Mouse (Mus musculus) olfactory bulb, adult 2 months (tissue): ENCODE measurements around the gene Rab3ip. TPM values are rescaled to one million over a fixed set of nuclear protein-coding genes. Genes with fewer than 3 reads are reported as not detected.

Source experiments
- H3K27ac ChIP-seq: fragments of 200-500 bp; 2 replicates; pipeline ENCODE4 v1.5.1; 2012; ENCODE audit warnings: low read depth, low read length; ENCODE audit not compliant: insufficient read depth
- H3K4me1 ChIP-seq: fragments of 200-500 bp; 2 replicates; pipeline ENCODE4 v1.6.1; 2012; ENCODE audit warnings: low read length; ENCODE audit not compliant: control insufficient read depth, insufficient read depth
- H3K4me3 ChIP-seq: fragments of 200-500 bp; 2 replicates; pipeline ENCODE4 v1.5.1; 2012; ENCODE audit warnings: mild to moderate bottlenecking, low read depth, low read length, moderate library complexity; ENCODE audit not compliant: insufficient read depth
- CTCF ChIP-seq: fragments of 200-500 bp; IDR thresholded peaks from 2 replicates; pipeline ENCODE4 v1.5.1; 2012; ENCODE audit warnings: low read depth, mild to moderate bottlenecking, low read length, moderate library complexity; ENCODE audit not compliant: insufficient read depth
- POLR2A ChIP-seq: fragments of 200-500 bp; IDR thresholded peaks from 2 replicates; pipeline ENCODE4 v1.6.1; 2012; ENCODE audit warnings: mild to moderate bottlenecking, low read depth, low read length, moderate library complexity; ENCODE audit not compliant: insufficient read depth
- WGBS: fragments of 180-500 bp; shearing (Covaris S2); methylation state at CpG from one replicate; pipeline ENCODE4 v1.1.7; 2018; 5-methylcytosine and 5-hydroxymethylcytosine counted together
- polyA plus RNA-seq: library from polyadenylated mRNA; stranded (reverse); fragments of >200 nt; gene quantifications from 2 replicates; pipeline ENCODE4 v1.2.4, GENCODE M21; 2012; ENCODE audit warnings: low replicate concordance; ENCODE audit not compliant: missing spikeins, insufficient read depth, insufficient read length

Gene Rab3ip
- polyA plus RNA-seq, 1 experiment, result not detected

DNA sequence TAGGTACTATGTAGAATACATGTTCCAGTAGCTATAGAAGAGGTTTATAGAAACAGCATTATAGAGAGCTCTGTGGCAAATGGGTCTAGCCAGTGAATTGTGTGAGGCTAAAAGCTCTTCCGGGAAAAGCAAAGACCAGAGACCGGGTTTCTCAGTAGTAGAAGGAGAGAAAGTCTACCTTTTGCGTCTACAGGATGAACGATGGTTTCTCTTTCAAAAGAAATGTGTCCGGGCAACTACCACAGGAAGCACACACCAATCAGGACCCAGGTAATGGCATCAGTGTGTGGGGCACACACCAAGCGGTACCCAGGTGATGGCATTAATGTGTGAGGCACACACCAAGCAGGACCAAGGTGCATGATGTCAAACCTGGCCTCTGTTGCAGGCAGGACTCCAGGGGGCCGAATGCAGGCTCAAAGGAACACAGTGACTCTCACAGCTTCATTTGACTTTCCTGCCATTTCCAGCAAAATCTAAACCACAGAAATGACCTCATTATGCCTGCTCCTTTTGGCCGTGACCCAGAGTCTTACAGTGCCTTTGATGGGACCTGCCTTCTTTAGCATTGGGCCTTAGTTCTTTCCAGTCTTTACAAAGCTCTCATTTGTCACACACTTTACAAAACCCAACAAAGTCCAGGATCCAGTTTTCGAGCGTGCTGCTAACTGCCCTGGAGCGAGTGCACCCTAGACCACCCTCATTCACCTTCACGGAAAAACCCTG, 55.3 kb downstream of the Rab3ip start:
- 72% methylated on average over 12 of the region's 12 CpGs for WGBS
- H3K4me1 ChIP-seq, result no peaks in the 10 kb centered on the region
- H3K27ac ChIP-seq, result no peak overlapping the region
- TF ChIP-seq POLR2A (no peak), CTCF (no peak)
- no peak overlapping the region for H3K4me3 ChIP-seq

DNA sequence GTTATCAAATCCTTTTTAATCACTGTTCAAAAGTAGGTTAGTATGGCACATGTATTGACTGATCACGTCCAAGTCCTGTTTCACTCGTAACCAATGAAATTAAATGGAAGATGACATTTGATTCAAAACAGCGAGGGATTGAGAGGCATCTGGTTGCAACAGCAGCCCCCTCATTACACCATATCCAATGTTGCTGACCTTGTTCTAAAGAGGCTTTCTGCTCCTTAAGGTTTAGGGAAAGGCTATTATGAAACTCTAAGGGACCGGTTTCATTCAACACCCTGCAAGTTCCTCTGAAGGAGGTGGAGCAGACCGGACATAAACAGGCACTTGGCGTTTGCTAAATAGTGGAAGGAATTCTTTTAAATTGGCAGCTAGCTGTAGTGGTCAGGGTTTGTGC, 56.0 kb downstream of the Rab3ip start:
- Histone ChIP-seq H3K4me3 (no peak overlapping the region), H3K27ac (no peak overlapping the region), H3K4me1 (no peaks in the 10 kb centered on the region)
- 60% methylated on average over 6 of the region's 6 CpGs for WGBS
- TF ChIP-seq CTCF, result no peak
- TF ChIP-seq POLR2A, result no peak

DNA sequence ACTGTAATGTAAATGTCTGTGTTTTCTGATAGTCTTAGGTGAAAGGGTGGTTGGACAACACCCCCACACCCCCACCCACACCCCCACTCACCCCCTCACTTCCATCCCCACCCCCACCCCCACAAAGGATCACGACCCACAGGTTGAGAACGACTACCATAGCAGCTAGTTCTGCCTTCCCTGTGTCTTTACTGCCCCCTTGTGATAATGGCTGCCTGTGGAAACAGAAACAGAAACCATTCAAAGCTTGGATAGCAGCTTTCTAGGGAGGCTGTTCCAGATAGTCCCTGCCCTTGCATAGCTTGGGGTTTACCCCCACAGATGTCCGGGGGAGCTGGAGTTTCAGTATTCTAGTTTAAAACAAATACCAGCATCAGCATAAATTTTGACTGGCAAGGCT, 56.8 kb downstream of the Rab3ip start:
- 15% methylated on average over 3 of the region's 3 CpGs for WGBS
- TF ChIP-seq POLR2A (no peak), CTCF (no peak)
- no peak overlapping the region for H3K27ac ChIP-seq

DNA sequence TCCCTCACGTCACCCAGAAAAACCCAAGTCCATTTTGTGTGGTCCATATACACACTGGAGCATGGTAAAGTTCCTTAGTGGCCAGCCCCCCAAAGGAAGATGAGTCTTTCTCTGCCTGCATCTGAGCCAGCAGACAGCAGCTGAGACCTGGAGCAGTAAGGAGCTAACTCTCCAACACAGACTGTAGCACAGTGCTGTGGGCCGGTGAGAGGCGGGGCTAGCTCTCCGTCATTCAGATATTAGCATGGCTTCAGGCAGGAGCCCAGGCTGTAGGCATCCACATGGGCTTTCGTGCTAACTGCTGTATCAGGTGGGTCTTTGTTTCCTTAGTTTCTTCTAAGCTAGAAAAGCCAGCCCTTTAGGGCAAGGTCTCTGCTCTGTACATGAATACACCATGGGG, 60.0 kb downstream of the Rab3ip start:
- H3K27ac ChIP-seq, result no peak overlapping the region
- 61% methylated on average over 5 of the region's 5 CpGs for WGBS
- H3K4me1 ChIP-seq, result no peaks in the 10 kb centered on the region
- TF ChIP-seq CTCF (no peak), POLR2A (no peak)
- no peak overlapping the region for H3K4me3 ChIP-seq

More for the DNA sequence above, 56.8 kb downstream of the Rab3ip start:
- Histone ChIP-seq H3K4me3 (no peak overlapping the region), H3K4me1 (no peaks in the 10 kb centered on the region)

DNA sequence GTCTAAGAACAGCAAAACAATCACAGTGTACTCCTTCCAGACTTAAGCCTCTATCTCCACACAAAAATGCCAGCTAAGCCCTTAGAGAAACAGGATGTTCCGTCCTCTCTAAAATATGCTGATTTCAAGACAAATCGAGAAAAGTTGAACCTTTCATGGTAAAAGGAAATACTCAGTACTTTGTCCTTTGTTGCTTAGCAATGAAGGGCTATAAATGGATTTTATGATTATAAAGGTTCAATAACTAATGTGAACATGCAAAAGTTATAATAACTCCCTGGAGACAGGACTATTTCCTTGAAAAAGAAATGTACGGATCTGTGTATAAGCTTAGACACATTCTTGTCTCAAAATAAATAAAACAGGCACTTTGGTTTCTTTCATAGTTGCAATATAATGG, 66.0 kb downstream of the Rab3ip start:
- whole genome bisulfite sequencing, result 84% methylated on average over 3 of the region's 3 CpGs
- no peak overlapping the region for H3K27ac ChIP-seq
- no peaks in the 10 kb centered on the region for H3K4me1 ChIP-seq
- no peak for TF ChIP-seq POLR2A
- no peak overlapping the region for H3K4me3 ChIP-seq

DNA sequence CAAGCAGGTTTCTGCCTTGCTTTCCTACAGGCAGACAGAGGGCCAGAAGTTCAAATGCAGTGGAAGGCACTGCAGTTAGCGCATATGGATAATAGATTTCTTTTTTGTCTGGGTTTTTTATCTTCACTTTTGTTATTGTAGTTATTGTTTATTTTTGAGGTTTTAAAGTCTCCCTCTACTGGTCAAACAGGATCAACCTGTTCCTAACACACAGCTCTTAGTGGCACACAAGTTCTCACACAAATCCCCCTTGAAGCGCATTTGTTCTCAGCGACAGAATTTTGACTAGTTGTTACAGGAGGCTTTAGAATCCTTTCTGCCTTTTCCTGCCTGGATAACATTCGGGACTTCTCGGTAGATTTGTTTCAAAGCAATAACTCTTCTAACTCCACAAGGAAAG, 67.0 kb downstream of the Rab3ip start:
- no peak for TF ChIP-seq POLR2A
- TF ChIP-seq CTCF, result no peak
- no peak overlapping the region for H3K4me3 ChIP-seq
- H3K4me1 ChIP-seq, result no peaks in the 10 kb centered on the region
- 77% methylated on average over 5 of the region's 5 CpGs for WGBS
- no peak overlapping the region for H3K27ac ChIP-seq

DNA sequence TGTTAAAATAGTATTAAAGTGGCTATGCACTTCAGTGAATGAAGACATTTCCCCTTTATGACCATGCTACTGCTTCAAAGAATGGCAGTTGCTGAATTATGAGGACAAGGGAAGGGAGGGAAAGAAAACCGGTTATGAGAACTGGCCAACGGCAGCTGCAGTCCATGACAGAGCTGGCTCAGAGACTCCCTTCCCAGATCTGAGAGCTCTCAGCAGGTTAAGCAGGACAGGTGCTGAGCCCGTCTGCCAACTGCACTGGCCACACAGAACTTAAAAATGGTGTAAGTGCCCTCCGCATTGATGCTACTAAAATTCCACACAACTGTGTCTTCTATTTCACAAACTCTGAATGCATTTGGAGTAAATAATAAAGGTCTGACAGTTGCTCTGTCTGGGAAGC, 73.1 kb downstream of the Rab3ip start:
- Histone ChIP-seq H3K27ac (no peak overlapping the region), H3K4me1 (no peaks in the 10 kb centered on the region), H3K4me3 (no peak overlapping the region)
- TF ChIP-seq CTCF (no peak), POLR2A (no peak)
- WGBS, result 87% methylated on average over 4 of the region's 4 CpGs

DNA sequence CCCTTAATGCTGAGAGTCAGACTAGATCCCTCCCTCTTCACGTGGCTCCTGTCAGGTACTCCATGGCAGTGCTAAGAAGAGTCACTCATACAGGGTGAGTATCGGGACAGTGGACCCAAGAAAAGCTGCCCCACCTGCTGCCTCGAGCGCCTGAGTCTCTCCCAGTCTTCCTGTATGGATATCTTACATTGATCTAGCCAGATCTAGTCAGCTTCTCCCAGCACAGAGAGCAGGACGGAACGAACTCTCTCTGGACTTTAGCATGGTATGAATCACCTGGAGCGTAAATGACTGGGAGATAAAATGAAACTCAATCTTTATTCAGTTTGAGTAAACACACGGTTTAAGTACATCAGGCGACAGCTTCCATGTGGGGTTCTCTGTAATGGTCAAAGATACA, 76.1 kb downstream of the Rab3ip start:
- 89% methylated on average over 9 of the region's 9 CpGs for WGBS
- no peak overlapping the region for H3K4me3 ChIP-seq
- H3K4me1 ChIP-seq, result no peaks in the 10 kb centered on the region
- H3K27ac ChIP-seq, result no peak overlapping the region
- TF ChIP-seq POLR2A, result no peak
- TF ChIP-seq CTCF, result no peak

DNA sequence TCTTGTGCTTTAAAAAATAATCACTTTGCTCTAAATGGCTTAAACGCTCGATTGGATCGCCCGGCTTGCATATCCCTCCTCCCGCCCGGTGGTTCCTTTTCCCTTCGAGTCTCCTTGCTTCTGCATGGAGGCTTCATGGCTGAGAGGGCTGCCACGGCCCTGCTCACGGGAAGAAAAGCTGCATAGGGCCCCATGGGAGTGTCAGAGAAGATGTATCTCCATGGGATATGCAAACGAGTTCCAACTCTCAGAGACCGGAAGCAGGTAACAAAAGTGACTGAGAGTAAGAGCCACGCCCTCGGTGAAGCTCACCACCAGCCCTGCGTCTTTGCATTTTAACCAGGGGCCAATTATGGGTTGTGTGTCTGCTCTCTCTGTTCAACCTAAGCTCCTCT, 78.6 kb downstream of the Rab3ip start:
- no peak for TF ChIP-seq CTCF
- no peak for TF ChIP-seq POLR2A
- Histone ChIP-seq H3K27ac (no peak overlapping the region), H3K4me3 (no peak overlapping the region), H3K4me1 (no peaks in the 10 kb centered on the region)
- WGBS, result 76% methylated on average over 14 of the region's 14 CpGs

DNA sequence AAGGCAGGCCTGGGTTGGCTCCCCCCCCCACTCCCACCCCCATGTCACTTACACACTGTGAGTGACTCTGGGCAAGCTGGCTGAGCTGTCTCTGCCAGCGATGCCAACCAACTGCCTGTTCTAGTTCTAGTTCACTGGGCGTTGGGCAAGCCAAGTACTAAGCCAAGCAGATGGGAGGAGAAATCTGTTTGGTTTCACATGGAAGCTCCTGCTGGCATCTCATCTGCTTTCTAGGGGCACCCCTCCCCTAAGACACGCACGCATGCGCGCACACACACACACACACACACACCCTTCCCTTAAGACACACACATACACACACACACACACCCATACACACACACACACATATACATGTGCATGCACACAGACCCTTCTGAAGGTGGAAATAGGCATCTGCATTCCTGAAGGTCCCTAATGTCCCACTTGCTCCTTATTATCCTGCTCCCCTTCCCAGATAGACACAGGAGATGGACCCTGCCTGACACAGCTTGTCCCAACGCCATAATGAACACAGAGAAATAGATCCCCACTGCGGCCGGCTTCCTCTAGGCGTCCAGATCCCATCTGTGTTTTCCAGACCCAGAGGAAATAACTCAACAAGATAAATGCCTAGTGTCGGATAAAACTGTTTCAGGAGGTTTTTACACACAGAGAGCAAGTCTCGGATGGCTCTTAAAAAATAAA, 79.1 kb downstream of the Rab3ip start:
- Histone ChIP-seq H3K4me1 (no peaks in the 10 kb centered on the region), H3K27ac (no peak overlapping the region), H3K4me3 (no peak overlapping the region)
- TF ChIP-seq CTCF (no peak), POLR2A (no peak)
- 81% methylated on average over 12 of the region's 12 CpGs for WGBS
